Mouse (Mus musculus) kidney, embryonic 16.5 days (tissue): ENCODE measurements around the gene Ankra2. TPM values are rescaled to one million over a fixed set of nuclear protein-coding genes. Genes with fewer than 3 reads are reported as not detected.
A peak's percentile ranks its signal among the peaks of the same experiment; 100 is the strongest.

Experiments
- ATAC-seq: fragments of 200-750 bp; cut with Nextera tagmentation; 2 replicates; pipeline ENCODE4 v1.8.0; 2017; ENCODE audit warnings: moderate TSS enrichment; ENCODE audit not compliant: low FRiP score, low TSS enrichment
- H3K27ac ChIP-seq: fragments of 300-500 bp; sonication (generic); 2 replicates; pipeline ENCODE4 v1.5.1; 2014; ENCODE audit warnings: low read length
- H3K27me3 ChIP-seq: fragments of 300-500 bp; sonication (generic); 2 replicates; pipeline ENCODE4 v1.6.1; 2014; ENCODE audit warnings: low read length, control low read depth, mixed read lengths; ENCODE audit not compliant: insufficient read depth
- H3K36me3 ChIP-seq: fragments of 300-500 bp; sonication (generic); 2 replicates; pipeline ENCODE4 v1.6.1; 2014; ENCODE audit warnings: low read length, control low read depth, mixed read lengths; ENCODE audit not compliant: insufficient read depth
- H3K4me1 ChIP-seq: fragments of 300-500 bp; sonication (generic); 2 replicates; pipeline ENCODE4 v1.6.1; 2014; ENCODE audit warnings: low read length, control low read depth, mixed read lengths; ENCODE audit not compliant: insufficient read depth
- H3K4me2 ChIP-seq: fragments of 300-500 bp; sonication (generic); replicated peaks from 2 replicates; pipeline ENCODE4 v1.6.1; 2014; ENCODE audit warnings: low read depth, low read length
- H3K4me3 ChIP-seq: fragments of 300-500 bp; sonication (generic); 2 replicates; pipeline ENCODE4 v1.5.1; 2014; ENCODE audit warnings: mild to moderate bottlenecking, low read length
- H3K9ac ChIP-seq: fragments of 300-500 bp; sonication (generic); replicated peaks from 2 replicates; pipeline ENCODE4 v1.6.1; 2014; ENCODE audit warnings: low read length
- H3K9me3 ChIP-seq: fragments of 300-500 bp; sonication (generic); 2 replicates; pipeline ENCODE4 v1.6.1; 2016; ENCODE audit warnings: low read length, control low read depth
- WGBS: fragments of 180-500 bp; shearing (Covaris S2); extraction: QIAGEN DNeasy Blood & Tissue Kit; methylation state at CpG from one replicate; pipeline ENCODE4 v1.1.7; 2014; 5-methylcytosine and 5-hydroxymethylcytosine counted together
- polyA plus RNA-seq: library from polyadenylated mRNA; unstranded; fragments of >200 nt; fragmentation: Nextera tagmentation; extraction: Ambion mirVana; gene quantifications from 2 replicates; pipeline ENCODE4 v1.2.1, GENCODE M21; 2015

The Ankra2 gene
- polyA plus RNA-seq, 1 experiment from 2014 or later, result 15.7 TPM

DNA sequence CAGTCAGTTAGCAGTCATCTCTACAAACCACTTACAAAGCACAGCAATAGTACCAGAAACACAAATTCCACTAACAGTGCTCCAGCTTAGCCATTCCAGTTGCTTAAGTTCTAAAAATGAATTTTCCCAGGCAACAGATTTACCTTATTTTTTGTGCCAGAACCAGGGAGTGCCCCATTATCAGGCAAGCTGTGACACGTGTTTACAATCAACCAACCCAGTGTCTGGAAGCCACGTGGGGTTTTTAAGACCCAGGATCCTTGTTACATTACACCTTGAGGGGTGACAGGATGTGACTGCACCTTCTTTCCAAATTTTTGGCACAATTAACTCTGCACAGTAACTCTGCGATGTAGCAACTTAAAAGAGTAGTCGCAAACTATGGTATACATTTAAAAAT is 45.9 kb downstream of the Ankra2 start:
- peaks cover 40% of the 10 kb centered on the region for H3K36me3 ChIP-seq
- 81% methylated on average over 4 of the region's 4 CpGs for WGBS
- no peaks in the 10 kb centered on the region for H3K4me1 ChIP-seq

DNA sequence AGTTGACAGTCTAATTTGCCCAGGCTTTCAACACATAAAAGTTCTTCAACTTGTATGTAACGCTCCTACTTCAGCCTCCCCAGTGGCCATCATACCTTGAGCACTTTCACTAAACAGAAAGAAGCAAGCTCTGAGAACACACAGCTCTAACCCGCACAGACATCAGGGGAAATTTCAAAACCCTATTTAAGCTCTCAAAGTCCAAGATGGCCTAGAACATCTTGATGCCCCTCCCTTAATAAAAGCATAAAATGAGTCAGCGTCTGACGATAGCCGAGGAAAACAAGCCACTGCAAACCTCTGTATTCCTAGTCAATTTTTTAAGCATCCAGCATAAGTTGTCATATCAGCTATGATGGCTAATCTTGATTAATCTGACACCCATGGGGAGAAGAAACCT is 48.7 kb downstream of the Ankra2 start:
- Histone ChIP-seq H3K36me3 (peaks cover 43% of the 10 kb centered on the region), H3K4me2 (no peak overlapping the region)
- 94% methylated on average over 5 of the region's 5 CpGs for WGBS

More for the DNA sequence above, 45.9 kb downstream of the Ankra2 start:
- no peak for ATAC-seq
- H3K9me3 ChIP-seq, result no peaks in the 10 kb centered on the region
- no peak overlapping the region for H3K9ac ChIP-seq
- no peak overlapping the region for H3K4me2 ChIP-seq
- H3K4me3 ChIP-seq, result no peak overlapping the region
- no peak overlapping the region for H3K27ac ChIP-seq
- H3K27me3 ChIP-seq, result no peaks in the 10 kb centered on the region

GRCm38 (mm10) chr13:98313631-98314030 is 50.8 kb downstream of the Ankra2 start:
- H3K4me3 ChIP-seq, result no peak overlapping the region
- 73% methylated on average over 7 of the region's 7 CpGs for WGBS
- no peak for ATAC-seq
- H3K9me3 ChIP-seq, result no peaks in the 10 kb centered on the region
- H3K9ac ChIP-seq, result no peak overlapping the region
- no peaks in the 10 kb centered on the region for H3K27me3 ChIP-seq
- H3K4me1 ChIP-seq, result peaks cover 15% of the 10 kb centered on the region
- H3K27ac ChIP-seq, result no peak overlapping the region
- no peak overlapping the region for H3K4me2 ChIP-seq
- peaks cover 42% of the 10 kb centered on the region for H3K36me3 ChIP-seq

More for the DNA sequence above, 48.7 kb downstream of the Ankra2 start:
- ATAC-seq, result no peak
- no peaks in the 10 kb centered on the region for H3K9me3 ChIP-seq
- no peak overlapping the region for H3K9ac ChIP-seq
- no peak overlapping the region for H3K27ac ChIP-seq
- H3K4me1 ChIP-seq, result peaks cover 12% of the 10 kb centered on the region
- H3K27me3 ChIP-seq, result no peaks in the 10 kb centered on the region
- H3K4me3 ChIP-seq, result no peak overlapping the region

DNA sequence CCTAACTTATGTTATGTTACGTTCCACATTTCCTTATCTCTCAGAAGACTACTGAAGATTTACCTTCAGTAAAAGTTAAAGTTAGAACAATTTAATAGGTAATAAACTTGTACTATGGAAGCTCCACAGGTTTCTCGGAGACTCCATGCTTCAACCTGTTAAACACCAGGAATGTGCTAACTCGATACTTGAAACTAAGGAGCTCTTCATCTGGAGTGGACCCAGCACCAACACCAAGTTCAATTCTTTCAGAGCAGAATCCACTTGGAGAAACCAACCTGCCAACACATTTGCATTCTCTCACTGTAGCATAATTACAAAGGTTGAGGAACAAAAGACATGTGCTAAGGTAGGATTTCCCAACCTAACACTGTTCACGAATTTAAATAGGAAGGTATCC is 52.2 kb downstream of the Ankra2 start:
- peak overlapping the region; percentile 30 for H3K4me3 ChIP-seq
- no peaks in the 10 kb centered on the region for H3K9me3 ChIP-seq
- no peak overlapping the region for H3K9ac ChIP-seq
- peak overlapping the region; percentile 75 for H3K4me2 ChIP-seq
- H3K36me3 ChIP-seq, result peaks cover 32% of the 10 kb centered on the region
- H3K4me1 ChIP-seq, result peaks cover 15% of the 10 kb centered on the region
- H3K27me3 ChIP-seq, result no peaks in the 10 kb centered on the region
- H3K27ac ChIP-seq, result no peak overlapping the region
- ATAC-seq, result no peak
- 39% methylated on average over 4 of the region's 4 CpGs for WGBS

DNA sequence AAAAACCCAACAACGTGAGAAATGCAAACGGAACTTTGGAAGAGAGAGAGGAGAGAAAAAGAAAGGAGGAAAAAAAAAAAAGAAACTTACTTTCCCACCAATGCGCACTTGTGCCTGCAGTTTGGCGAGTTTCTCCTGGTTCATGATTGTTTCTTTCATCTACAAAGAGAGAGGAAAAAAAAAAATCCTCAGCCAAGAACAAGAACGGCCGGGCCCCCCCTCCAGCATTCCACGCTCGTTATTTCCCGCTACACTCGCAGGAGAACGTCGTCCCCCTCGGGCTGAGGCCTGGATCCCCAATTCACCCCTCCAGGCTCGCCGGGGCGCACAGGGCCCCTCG is 53.2 kb downstream of the Ankra2 start:
- peaks cover 23% of the 10 kb centered on the region for H3K36me3 ChIP-seq
- H3K9ac ChIP-seq, result peak overlapping the region; percentile 99
- H3K9me3 ChIP-seq, result no peaks in the 10 kb centered on the region
- no peak for ATAC-seq
- peaks cover 15% of the 10 kb centered on the region for H3K4me1 ChIP-seq
- peak overlapping the region; percentile 93 for H3K27ac ChIP-seq
- H3K4me3 ChIP-seq, result peak overlapping the region; percentile 97
- H3K4me2 ChIP-seq, result peak overlapping the region; percentile 75
- WGBS, result under 1% methylated on average over 16 of the region's 17 CpGs
- no peaks in the 10 kb centered on the region for H3K27me3 ChIP-seq

- Histone ChIP-seq H3K27me3 (no peaks in the 10 kb centered on the region), H3K9me3 (no peaks in the 10 kb centered on the region), H3K4me2 (peak within 1 kb of the TSS; percentile 75), H3K36me3 (peaks cover 17% of the 10 kb centered on the region), H3K9ac (peak within 1 kb of the TSS; percentile 99), H3K27ac (peak within 1 kb of the TSS; percentile 93), H3K4me1 (peaks cover 15% of the 10 kb centered on the region), H3K4me3 (peak within 1 kb of the TSS; percentile 97)
- WGBS, result under 1% methylated on average over 70 of the region's 90 CpGs
- ATAC-seq, result peak; percentile 95
These were observed 53.8 kb downstream of the Ankra2 start, which contains the start of gene Btf3 for GRCm38 (mm10) chr13:98316480-98317245. TSS of gene Btf3 (minus strand) at chr13:98317006.

DNA sequence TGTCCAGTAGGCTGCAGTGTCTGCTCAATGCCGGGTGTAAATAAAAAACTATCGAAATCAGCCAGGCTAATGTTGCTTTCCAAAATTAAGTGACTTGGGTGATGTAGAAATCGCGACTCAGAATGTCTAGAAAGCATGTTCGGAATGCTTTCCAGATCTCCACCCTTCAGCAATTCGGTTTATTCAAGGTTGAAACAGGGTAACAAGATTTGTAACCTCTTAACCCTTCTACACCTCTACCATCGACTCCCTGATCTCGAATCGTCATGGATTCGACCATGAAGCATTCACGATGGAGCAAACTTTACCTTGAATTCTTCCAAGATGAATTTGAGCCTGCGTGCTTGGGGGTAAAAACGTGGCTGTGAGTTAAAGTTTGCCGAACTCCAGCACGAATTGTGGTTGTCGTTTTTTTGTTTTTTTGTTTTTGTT is 54.4 kb downstream of the Ankra2 start:
- H3K4me2 ChIP-seq, result peak overlapping the region; percentile 75
- H3K36me3 ChIP-seq, result peaks cover 11% of the 10 kb centered on the region
- peak overlapping the region; percentile 93 for H3K27ac ChIP-seq
- 2% methylated on average over 16 of the region's 16 CpGs for WGBS
- peaks cover 15% of the 10 kb centered on the region for H3K4me1 ChIP-seq
- H3K9me3 ChIP-seq, result no peaks in the 10 kb centered on the region
- ATAC-seq, result peak; percentile 9; the same call in 1 of the 2 replicates
- H3K4me3 ChIP-seq, result peak overlapping the region; percentile 97
- H3K27me3 ChIP-seq, result no peaks in the 10 kb centered on the region
- H3K9ac ChIP-seq, result peak overlapping the region; percentile 99

GRCm38 (mm10) chr13:98317911-98318310 is 55.0 kb downstream of the Ankra2 start:
- Histone ChIP-seq H3K4me3 (no peak overlapping the region), H3K9me3 (no peaks in the 10 kb centered on the region), H3K9ac (no peak overlapping the region), H3K4me2 (no peak overlapping the region), H3K4me1 (peaks cover 15% of the 10 kb centered on the region), H3K27ac (no peak overlapping the region), H3K36me3 (peaks cover 8% of the 10 kb centered on the region; the same call in 1 of the 2 replicates), H3K27me3 (no peaks in the 10 kb centered on the region)
- ATAC-seq, result no peak
- 88% methylated on average over 6 of the region's 6 CpGs for WGBS
